Mouse (Mus musculus) hindbrain, embryonic 11.5 days (tissue): ENCODE measurements at regions not wholly inside any gene's neighbourhood (a gene's known extent, or its start where the extent isn't known, plus 50 kb on each side); places are given as distances from the start of the nearest gene placed in this dataset.

Source experiments
- ATAC-seq: fragments of 200-750 bp; cut with Nextera tagmentation; 2 replicates; pipeline ENCODE4 v1.8.0; 2017; ENCODE audit warnings: mild to moderate bottlenecking, moderate TSS enrichment, moderate library complexity; ENCODE audit not compliant: low FRiP score
- DNase-seq: peaks from one replicate; pipeline ENCODE4 v3.0.0-alpha.2; 2015; ENCODE audit warnings: low spot score
- H3K27ac ChIP-seq: fragments of 300-500 bp; sonication (generic); 2 replicates; pipeline ENCODE4 v1.5.1; 2014; ENCODE audit warnings: mild to moderate bottlenecking, low read depth, low read length
- H3K27me3 ChIP-seq: fragments of 300-500 bp; sonication (generic); 2 replicates; pipeline ENCODE4 v1.6.1; 2014; ENCODE audit warnings: mild to moderate bottlenecking, low read length, moderate library complexity, mixed read lengths; ENCODE audit not compliant: control insufficient read depth, insufficient read depth
- H3K36me3 ChIP-seq: fragments of 300-500 bp; sonication (generic); 2 replicates; pipeline ENCODE4 v1.6.1; 2014; ENCODE audit warnings: mild to moderate bottlenecking, low read length, moderate library complexity, mixed read lengths; ENCODE audit not compliant: control insufficient read depth, insufficient read depth
- H3K4me1 ChIP-seq: fragments of 300-500 bp; sonication (generic); replicated peaks from 2 replicates; pipeline ENCODE4 v1.6.1; 2014; ENCODE audit warnings: low read length, mixed read lengths; ENCODE audit not compliant: control insufficient read depth, insufficient read depth
- H3K4me2 ChIP-seq: fragments of 300-500 bp; sonication (generic); replicated peaks from 2 replicates; pipeline ENCODE4 v1.6.1; 2014; ENCODE audit warnings: mild to moderate bottlenecking, low read depth, low read length
- H3K4me3 ChIP-seq: fragments of 300-500 bp; sonication (generic); 2 replicates; pipeline ENCODE4 v1.5.1; 2014; ENCODE audit warnings: low read depth, low read length
- H3K9ac ChIP-seq: fragments of 300-500 bp; sonication (generic); 2 replicates; pipeline ENCODE4 v1.6.1; 2014; ENCODE audit warnings: low read depth, low read length
- H3K9me3 ChIP-seq: fragments of 300-500 bp; sonication (generic); 2 replicates; pipeline ENCODE4 v1.6.1; 2016; ENCODE audit warnings: low read length; ENCODE audit not compliant: control insufficient read depth
- WGBS: fragments of 180-500 bp; shearing (Covaris S2); extraction: QIAGEN DNeasy Blood & Tissue Kit; methylation state at CpG from one replicate; pipeline ENCODE4 v1.1.7; 2014; 5-methylcytosine and 5-hydroxymethylcytosine counted together

DNA sequence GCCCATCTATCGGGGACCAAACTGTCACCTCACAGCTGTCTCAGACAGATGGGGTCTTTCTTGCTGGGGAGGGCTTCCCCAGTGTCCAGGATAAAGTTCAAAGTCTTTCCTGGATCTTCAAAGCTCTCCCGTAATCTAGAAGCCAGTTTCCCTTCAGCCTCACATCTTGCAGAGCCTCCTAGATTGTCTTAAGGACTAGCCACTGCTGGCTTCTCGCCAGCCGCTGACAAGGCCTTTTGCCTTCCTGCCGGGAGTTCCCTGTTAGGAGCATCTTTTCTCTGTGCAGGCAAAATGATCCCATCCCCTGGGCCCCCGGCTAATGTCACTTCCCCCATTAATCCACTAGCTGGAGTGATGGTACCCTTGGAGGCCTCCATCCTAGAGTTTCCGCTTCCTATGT is 103.1 kb upstream of the 1600014C23Rik start:
- ATAC-seq (no peak), DNase-seq (no peak)
- H3K4me3 ChIP-seq = no peak overlapping the region
- H3K4me1 ChIP-seq = no peaks in the 10 kb centered on the region
- no peak overlapping the region for H3K9ac ChIP-seq
- 66% methylated on average over 7 of the region's 7 CpGs for WGBS
- H3K36me3 ChIP-seq = no peaks in the 10 kb centered on the region
- H3K4me2 ChIP-seq = no peak overlapping the region
- no peak overlapping the region for H3K27ac ChIP-seq
- no peaks in the 10 kb centered on the region for H3K9me3 ChIP-seq
- H3K27me3 ChIP-seq = 0 out of 2 replicates have a peak, but pooled peaks cover 3% of the 10 kb centered on the region

GRCm38 (mm10) chr17:45836253-45836652 is 102.6 kb upstream of the 1600014C23Rik start:
- H3K27ac ChIP-seq = no peak overlapping the region
- H3K9ac ChIP-seq = no peak overlapping the region
- ATAC-seq = no peak
- WGBS = 73% methylated on average over 7 of the region's 7 CpGs
- H3K4me3 ChIP-seq = no peak overlapping the region
- DNase-seq = no peak
- no peaks in the 10 kb centered on the region for H3K9me3 ChIP-seq
- H3K36me3 ChIP-seq = no peaks in the 10 kb centered on the region
- no peak overlapping the region for H3K4me2 ChIP-seq
- H3K4me1 ChIP-seq = no peaks in the 10 kb centered on the region
- 0 out of 2 replicates have a peak, but pooled peaks cover 3% of the 10 kb centered on the region for H3K27me3 ChIP-seq

DNA sequence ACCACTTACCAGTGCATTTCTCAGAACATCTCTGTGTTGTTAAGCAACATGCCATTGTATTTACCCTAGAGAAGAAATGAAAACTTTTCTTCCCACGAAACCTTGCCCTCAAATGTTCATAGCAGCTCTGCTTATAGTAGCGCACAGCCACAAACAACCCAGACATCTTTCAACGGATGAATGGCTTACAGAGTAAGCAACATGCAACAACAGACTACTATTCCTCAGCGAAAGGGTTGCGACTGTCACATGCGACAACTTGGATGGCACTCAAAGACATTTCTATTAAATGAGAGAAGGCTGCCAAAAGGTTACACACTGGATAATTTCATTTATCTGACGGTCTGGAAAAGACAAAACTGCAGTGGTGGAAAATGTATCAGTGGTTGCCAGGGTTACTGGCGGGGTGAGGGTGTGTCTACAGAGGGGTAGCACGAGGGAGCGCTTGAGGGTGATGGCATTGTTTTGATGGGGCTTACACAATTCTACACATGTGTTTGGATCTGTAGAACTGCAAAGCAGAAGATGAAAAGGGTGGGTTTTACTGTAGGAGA is 101.0 kb upstream of the 1600014C23Rik start:
- WGBS = 83% methylated on average over 10 of the region's 10 CpGs
- no peaks in the 10 kb centered on the region for H3K9me3 ChIP-seq
- H3K9ac ChIP-seq = no peak overlapping the region
- 0 out of 2 replicates have a peak, but pooled peaks cover 3% of the 10 kb centered on the region for H3K27me3 ChIP-seq
- H3K4me3 ChIP-seq = no peak overlapping the region
- H3K36me3 ChIP-seq = no peaks in the 10 kb centered on the region
- no peaks in the 10 kb centered on the region for H3K4me1 ChIP-seq
- H3K4me2 ChIP-seq = no peak overlapping the region
- ATAC-seq (no peak), DNase-seq (no peak)
- no peak overlapping the region for H3K27ac ChIP-seq

GRCm38 (mm10) chr17:45830324-45830723 is 96.7 kb upstream of the 1600014C23Rik start:
- no peak for ATAC-seq
- no peak for DNase-seq
- Histone ChIP-seq H3K4me1 (no peaks in the 10 kb centered on the region; the same call in 1 of the 2 replicates), H3K27me3 (no peaks in the 10 kb centered on the region), H3K27ac (no peak overlapping the region), H3K36me3 (no peaks in the 10 kb centered on the region), H3K9ac (no peak overlapping the region), H3K9me3 (no peaks in the 10 kb centered on the region), H3K4me3 (no peak overlapping the region), H3K4me2 (no peak overlapping the region)
- 82% methylated on average over 5 of the region's 5 CpGs for WGBS

DNA sequence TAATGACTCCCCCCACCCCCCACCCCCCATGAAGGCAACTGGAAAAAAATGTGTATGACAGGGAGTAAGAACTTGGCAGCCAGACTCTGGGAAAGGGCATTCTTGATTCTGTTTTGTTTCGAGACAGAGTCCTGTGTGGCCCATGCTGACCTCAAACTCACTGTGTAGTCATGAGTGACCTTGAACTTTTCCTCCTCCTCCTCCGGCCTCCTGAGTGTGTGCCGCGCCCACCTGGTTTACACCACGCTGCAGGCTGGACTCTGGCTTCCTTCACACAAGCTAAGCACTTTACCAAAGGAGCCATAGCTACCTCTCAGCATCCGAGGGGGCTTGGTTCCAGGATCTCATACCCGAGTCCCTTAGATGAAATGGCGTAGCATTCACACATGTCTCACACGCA is 95.9 kb upstream of the 1600014C23Rik start:
- Histone ChIP-seq H3K4me3 (no peak overlapping the region), H3K36me3 (no peaks in the 10 kb centered on the region), H3K9ac (no peak overlapping the region), H3K9me3 (no peaks in the 10 kb centered on the region), H3K27me3 (no peaks in the 10 kb centered on the region), H3K27ac (no peak overlapping the region), H3K4me1 (no peaks in the 10 kb centered on the region; the same call in 1 of the 2 replicates), H3K4me2 (no peak overlapping the region)
- 88% methylated on average over 9 of the region's 9 CpGs for WGBS
- DNase-seq (no peak), ATAC-seq (no peak)

DNA sequence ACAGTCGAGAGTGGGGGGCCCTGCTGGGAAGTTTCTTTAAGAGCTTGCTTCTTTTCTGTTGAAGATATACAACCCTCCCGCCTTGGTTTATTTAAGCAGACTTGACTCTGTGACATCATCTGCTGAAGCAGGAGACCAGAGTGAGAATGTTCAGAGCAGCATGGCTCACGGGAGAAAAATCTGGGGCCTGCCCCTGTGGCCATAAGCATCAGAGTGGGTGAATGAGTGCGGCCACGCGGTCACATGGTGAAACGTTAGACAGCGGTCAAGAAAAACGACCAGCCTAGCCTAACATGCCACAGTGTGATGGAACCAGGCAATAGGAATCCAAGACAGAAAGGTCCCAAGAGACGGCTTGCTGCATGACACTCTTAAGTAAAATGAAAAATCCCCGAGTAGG is 95.2 kb upstream of the 1600014C23Rik start:
- no peak overlapping the region for H3K4me2 ChIP-seq
- H3K36me3 ChIP-seq = no peaks in the 10 kb centered on the region
- no peak overlapping the region for H3K9ac ChIP-seq
- H3K27me3 ChIP-seq = no peaks in the 10 kb centered on the region
- H3K4me3 ChIP-seq = no peak overlapping the region
- ATAC-seq (no peak), DNase-seq (no peak)
- 84% methylated on average over 11 of the region's 11 CpGs for WGBS
- no peak overlapping the region for H3K27ac ChIP-seq
- no peaks in the 10 kb centered on the region; the same call in 1 of the 2 replicates for H3K4me1 ChIP-seq
- H3K9me3 ChIP-seq = no peaks in the 10 kb centered on the region

- H3K4me2 ChIP-seq = no peak overlapping the region
- no peaks in the 10 kb centered on the region; the same call in 1 of the 2 replicates for H3K4me1 ChIP-seq
- no peak overlapping the region for H3K27ac ChIP-seq
- ATAC-seq (no peak), DNase-seq (no peak)
- no peaks in the 10 kb centered on the region for H3K36me3 ChIP-seq
- no peak overlapping the region for H3K4me3 ChIP-seq
- no peaks in the 10 kb centered on the region for H3K27me3 ChIP-seq
- no peak overlapping the region for H3K9ac ChIP-seq
- no peaks in the 10 kb centered on the region for H3K9me3 ChIP-seq
- 94% methylated on average over 9 of the region's 9 CpGs for WGBS
Measured at GRCm38 (mm10) chr17:45828284-45828824, 94.7 kb upstream of the 1600014C23Rik start.

DNA sequence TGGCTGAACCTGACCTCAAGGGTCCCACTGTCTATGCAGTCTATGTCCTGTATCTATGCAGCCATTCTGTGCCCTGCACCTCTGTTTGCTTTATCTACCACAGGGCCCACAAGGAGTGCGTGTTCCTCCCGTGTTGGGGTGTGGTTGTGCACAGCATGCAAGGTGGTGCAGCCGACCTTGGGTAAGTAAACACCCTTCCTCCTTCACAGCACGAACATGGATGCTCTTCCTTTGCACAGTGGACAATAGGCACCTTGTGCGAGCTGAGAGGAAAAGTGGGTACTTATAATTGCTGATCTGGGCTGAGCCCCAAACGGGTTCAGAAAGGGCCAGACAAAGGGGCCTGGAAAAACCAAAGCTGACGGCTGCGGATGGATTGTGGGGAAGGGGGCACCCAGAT is 91.3 kb upstream of the 1600014C23Rik start:
- no peak overlapping the region for H3K4me3 ChIP-seq
- no peak for DNase-seq
- no peak for ATAC-seq
- H3K27ac ChIP-seq = no peak overlapping the region
- H3K9ac ChIP-seq = no peak overlapping the region
- 69% methylated on average over 8 of the region's 8 CpGs for WGBS
- H3K27me3 ChIP-seq = no peaks in the 10 kb centered on the region
- H3K9me3 ChIP-seq = no peaks in the 10 kb centered on the region
- no peak overlapping the region for H3K4me2 ChIP-seq
- no peaks in the 10 kb centered on the region for H3K36me3 ChIP-seq
- H3K4me1 ChIP-seq = no peaks in the 10 kb centered on the region; the same call in 1 of the 2 replicates

DNA sequence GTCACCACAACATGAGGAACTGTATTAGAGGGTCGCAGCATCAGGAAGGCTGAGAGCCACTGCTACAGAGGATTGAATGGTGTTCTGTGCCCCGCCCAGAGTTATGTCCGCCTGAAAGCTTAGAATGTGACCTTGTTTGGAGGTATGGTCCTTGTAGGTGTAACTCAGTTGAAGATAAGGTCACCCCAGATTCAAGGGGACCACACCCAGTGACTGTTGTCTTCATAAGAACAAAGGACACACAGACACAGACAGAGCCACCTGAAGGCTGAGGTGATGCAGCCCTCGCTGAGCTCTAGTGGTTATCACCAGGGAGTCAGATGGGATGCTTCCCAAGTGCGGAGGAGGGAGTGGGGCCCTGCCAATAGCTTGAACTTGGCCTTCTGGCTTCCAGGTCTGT is 89.9 kb upstream of the 1600014C23Rik start:
- WGBS = 83% methylated on average over 5 of the region's 5 CpGs
- Histone ChIP-seq H3K4me1 (no peaks in the 10 kb centered on the region; the same call in 1 of the 2 replicates), H3K9ac (no peak overlapping the region), H3K36me3 (no peaks in the 10 kb centered on the region), H3K4me2 (no peak overlapping the region), H3K9me3 (no peaks in the 10 kb centered on the region), H3K4me3 (no peak overlapping the region), H3K27ac (no peak overlapping the region), H3K27me3 (no peaks in the 10 kb centered on the region)
- ATAC-seq (no peak), DNase-seq (no peak)
